Mouse (Mus musculus) C2C12 (cell line): ENCODE measurements at regions not wholly inside any gene's neighbourhood (a gene's known extent, or its start where the extent isn't known, plus 50 kb on each side); places are given as distances from the start of the nearest gene placed in this dataset.

Experiments used
- H3K27me3 ChIP-seq: one replicate; pipeline ENCODE4 v1.6.1; 2011; ENCODE audit not compliant: control insufficient read depth, insufficient read depth, insufficient read length
- H3K36me3 ChIP-seq: one replicate; pipeline ENCODE4 v1.6.1; 2011; ENCODE audit not compliant: control insufficient read depth, insufficient read depth
- H3K4me3 ChIP-seq: one replicate; pipeline ENCODE4 v1.5.1; 2011; ENCODE audit warnings: mild to moderate bottlenecking, control low read depth; ENCODE audit not compliant: poor library complexity, insufficient read depth, severe bottlenecking
- H3K79me2 ChIP-seq: one replicate; pipeline ENCODE4 v1.6.1; 2011; ENCODE audit not compliant: control insufficient read depth, insufficient read depth
- H3K79me3 ChIP-seq: one replicate; pipeline ENCODE4 v1.6.1; 2011; ENCODE audit warnings: low read depth, control low read depth
- H3ac ChIP-seq: one replicate; pipeline ENCODE3; 2011; ENCODE audit warnings: low read depth; ENCODE audit not compliant: control insufficient read depth, insufficient read length
- CEBPB ChIP-seq: IDR thresholded peaks from one replicate; pipeline ENCODE4 v1.6.1; 2011; ENCODE audit warnings: low read depth, mild to moderate bottlenecking, control low read depth, moderate library complexity
- CTCF ChIP-seq: IDR thresholded peaks from one replicate; pipeline ENCODE4 v1.5.1; 2011; ENCODE audit not compliant: control insufficient read depth, insufficient read depth, insufficient read length
- FOSL1 ChIP-seq: IDR thresholded peaks from one replicate; pipeline ENCODE4 v1.8.0; 2011; ENCODE audit warnings: mild to moderate bottlenecking, low read length; ENCODE audit not compliant: poor library complexity, insufficient read depth, severe bottlenecking
- MAX ChIP-seq: IDR thresholded peaks from one replicate; pipeline ENCODE4 v1.6.1; 2011; ENCODE audit warnings: mild to moderate bottlenecking, control low read depth
- MYOD1 ChIP-seq: IDR thresholded peaks from one replicate; pipeline ENCODE4 v1.6.1; 2011; ENCODE audit warnings: low read depth; ENCODE audit not compliant: control insufficient read depth, insufficient read length
- MYOG ChIP-seq: IDR thresholded peaks from one replicate; pipeline ENCODE4 v1.6.1; 2011; ENCODE audit not compliant: control insufficient read depth, insufficient read length; ENCODE audit errors: extremely low read depth
- USF1 ChIP-seq: IDR thresholded peaks from one replicate; pipeline ENCODE4 v1.6.1; 2011; ENCODE audit warnings: low read depth, mild to moderate bottlenecking, control low read depth, moderate library complexity

DNA sequence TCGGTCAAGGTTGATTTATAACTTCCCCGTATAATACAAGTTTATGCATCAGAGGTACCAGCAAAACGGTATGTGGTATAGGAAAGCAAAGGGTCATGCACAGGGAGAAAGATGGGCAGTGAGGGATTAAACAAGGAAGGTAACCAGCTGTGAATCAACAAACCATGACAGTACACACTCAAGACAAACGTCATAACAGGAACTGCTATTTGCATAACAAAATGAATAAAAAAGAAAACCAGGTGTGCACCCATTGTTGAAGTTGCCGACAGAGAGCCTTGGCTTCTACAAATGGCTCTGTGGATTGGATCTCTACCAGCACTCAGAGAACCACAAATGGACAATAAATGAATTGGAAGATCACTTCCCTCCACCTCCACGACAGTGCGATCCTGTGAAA, 170.1 kb upstream of the Dkk2 start:
- no peaks in the 10 kb centered on the region for H3K79me2 ChIP-seq
- TF ChIP-seq USF1, result no peak
- TF ChIP-seq MYOG, result no peak
- no peak for TF ChIP-seq CTCF
- TF ChIP-seq MAX, result no peak
- TF ChIP-seq MYOD1, result no peak
- TF ChIP-seq FOSL1, result no peak
- TF ChIP-seq CEBPB, result no peak

DNA sequence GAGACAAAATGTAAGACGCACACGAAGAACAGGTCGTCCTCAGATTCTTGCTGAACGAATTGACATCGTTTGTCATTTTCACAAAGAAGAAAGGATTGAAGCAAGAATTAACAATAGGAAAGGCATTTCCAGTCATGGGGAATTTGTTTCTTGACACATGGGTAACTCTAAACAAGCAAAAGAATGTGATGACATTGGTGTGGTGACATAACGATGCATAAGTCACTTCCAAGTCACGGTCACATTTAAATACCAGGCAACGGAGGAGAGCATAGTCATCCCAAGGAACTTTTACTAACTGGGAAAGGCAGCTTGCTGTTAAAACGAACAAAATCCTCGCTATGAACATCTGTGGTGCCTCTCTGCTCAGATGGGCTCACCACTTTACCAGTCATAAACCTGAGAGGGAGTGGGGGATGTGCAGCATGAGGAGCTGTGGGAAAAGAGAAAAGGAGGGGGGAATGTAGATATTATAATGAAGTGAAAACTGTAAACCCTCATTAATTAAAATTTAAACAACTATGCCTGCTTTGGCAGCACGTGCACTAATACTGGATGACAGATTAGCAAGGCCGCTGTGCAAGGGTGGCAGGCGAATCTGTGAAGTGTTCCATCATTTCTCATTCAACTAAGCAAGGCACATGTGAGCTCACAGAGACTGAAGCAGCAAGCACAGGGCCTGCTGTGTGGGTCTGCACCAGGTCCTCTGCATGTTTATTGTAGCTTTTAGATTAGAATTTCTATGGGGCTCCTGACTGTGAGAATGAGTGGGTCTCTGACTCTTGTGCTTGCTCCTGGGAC, 167.2 kb upstream of the Dkk2 start:
- Histone ChIP-seq H3K36me3 (no peaks in the 10 kb centered on the region), H3K4me3 (no peak overlapping the region), H3K79me2 (no peaks in the 10 kb centered on the region), H3K27me3 (no peaks in the 10 kb centered on the region), H3K79me3 (no peaks in the 10 kb centered on the region), H3ac (no peak overlapping the region)
- TF ChIP-seq CTCF, result no peak

More for the DNA sequence above, 170.1 kb upstream of the Dkk2 start:
- H3K36me3 ChIP-seq, result no peaks in the 10 kb centered on the region
- H3K27me3 ChIP-seq, result no peaks in the 10 kb centered on the region
- H3K79me3 ChIP-seq, result no peaks in the 10 kb centered on the region
- H3ac ChIP-seq, result no peak overlapping the region
- no peak overlapping the region for H3K4me3 ChIP-seq

DNA sequence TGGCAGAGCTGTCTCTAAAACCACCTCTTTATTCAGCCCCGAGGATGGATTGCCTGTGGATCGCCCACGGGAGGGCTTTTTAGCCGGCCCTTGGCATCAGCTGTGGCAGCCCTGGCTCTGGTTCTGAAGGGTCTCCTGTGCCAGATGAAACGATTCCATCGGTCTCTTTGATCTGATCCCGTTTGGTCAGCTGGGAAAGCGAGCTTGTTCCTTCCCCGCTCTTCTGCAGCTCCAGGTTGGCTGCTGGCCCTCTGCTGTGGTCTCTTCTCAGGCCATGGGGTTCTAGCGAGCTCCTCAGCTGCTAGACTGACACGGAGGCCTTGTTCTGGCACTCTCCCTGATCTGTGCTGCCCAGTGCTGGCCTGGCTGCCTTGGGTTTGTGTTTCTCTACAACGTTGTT, 165.6 kb upstream of the Dkk2 start:
- no peaks in the 10 kb centered on the region for H3K27me3 ChIP-seq
- H3K79me2 ChIP-seq, result no peaks in the 10 kb centered on the region
- H3K79me3 ChIP-seq, result no peaks in the 10 kb centered on the region
- no peak overlapping the region for H3ac ChIP-seq
- H3K4me3 ChIP-seq, result no peak overlapping the region
- no peak for TF ChIP-seq FOSL1
- TF ChIP-seq CTCF, result no peak
- no peak for TF ChIP-seq MYOD1
- no peak for TF ChIP-seq CEBPB
- no peak for TF ChIP-seq USF1
- TF ChIP-seq MYOG, result no peak
- TF ChIP-seq MAX, result no peak
- H3K36me3 ChIP-seq, result no peaks in the 10 kb centered on the region

DNA sequence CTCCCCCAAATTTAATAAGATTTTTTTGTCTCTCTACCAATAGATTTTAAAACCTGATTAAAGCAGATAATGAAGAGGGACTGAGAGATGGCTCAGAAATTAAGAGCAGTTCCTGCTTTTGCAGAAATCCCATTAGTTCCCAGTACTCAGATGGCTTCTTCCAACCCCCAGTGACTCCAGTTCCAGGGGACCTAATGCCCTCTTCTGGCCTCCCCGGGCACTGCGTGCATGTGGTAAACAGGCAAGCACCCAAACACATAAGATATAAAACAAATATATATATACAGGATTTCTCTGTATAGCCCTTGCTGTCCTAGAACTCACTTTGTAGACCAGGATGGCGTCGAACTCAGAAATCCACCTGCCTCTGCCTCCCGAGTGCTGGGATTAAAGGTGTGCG, 163.9 kb upstream of the Dkk2 start:
- Histone ChIP-seq H3K79me2 (no peaks in the 10 kb centered on the region), H3K27me3 (no peaks in the 10 kb centered on the region), H3K79me3 (no peaks in the 10 kb centered on the region), H3K36me3 (no peaks in the 10 kb centered on the region), H3K4me3 (no peak overlapping the region), H3ac (no peak overlapping the region)
- TF ChIP-seq CTCF (peak; percentile 19), CEBPB (no peak)

DNA sequence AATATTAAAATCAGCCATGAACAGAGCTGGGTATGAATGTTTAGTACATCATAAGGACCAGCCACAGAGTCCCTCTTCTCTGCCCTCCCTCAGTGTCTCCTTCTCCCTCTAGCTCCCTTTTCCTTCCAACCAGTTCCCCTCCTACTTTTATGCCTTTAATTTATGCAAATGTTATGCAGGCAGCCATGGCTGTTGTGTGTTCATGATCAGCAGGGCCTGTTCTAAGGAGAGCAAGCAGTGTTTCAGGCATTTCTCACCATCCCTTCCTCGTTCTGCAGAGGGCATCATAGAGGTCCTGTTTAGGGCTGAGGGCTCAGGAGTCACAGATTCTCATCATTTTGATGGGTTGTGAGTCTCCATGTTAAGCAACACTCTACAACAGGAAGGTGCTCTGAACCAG, 162.4 kb upstream of the Dkk2 start:
- Histone ChIP-seq H3K79me3 (no peaks in the 10 kb centered on the region), H3ac (no peak overlapping the region), H3K36me3 (no peaks in the 10 kb centered on the region), H3K79me2 (no peaks in the 10 kb centered on the region), H3K27me3 (no peaks in the 10 kb centered on the region), H3K4me3 (no peak overlapping the region)
- TF ChIP-seq MYOG (no peak), FOSL1 (no peak), CTCF (no peak), MYOD1 (no peak), USF1 (no peak), MAX (no peak), CEBPB (no peak)

DNA sequence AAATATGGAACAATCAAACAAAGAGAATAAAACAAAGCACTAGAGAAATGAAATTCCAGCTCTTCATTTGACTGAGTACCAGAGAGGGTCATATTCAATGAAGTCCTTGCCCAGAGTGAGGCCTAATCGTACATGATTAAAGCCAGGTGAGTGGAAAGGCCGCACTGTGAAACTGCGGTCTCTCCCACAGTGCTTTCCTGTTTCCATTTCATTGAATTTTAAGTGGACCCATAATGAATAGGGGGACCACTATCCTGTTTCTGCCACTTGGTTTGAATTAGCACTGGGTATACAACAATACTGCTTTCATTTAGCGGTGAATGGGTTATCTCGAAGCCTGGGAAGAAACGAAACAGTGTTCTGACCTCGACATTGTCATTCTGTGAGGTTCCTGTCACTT, 144.2 kb upstream of the Dkk2 start:
- Histone ChIP-seq H3ac (no peak overlapping the region), H3K27me3 (no peaks in the 10 kb centered on the region), H3K36me3 (no peaks in the 10 kb centered on the region), H3K79me3 (no peaks in the 10 kb centered on the region), H3K79me2 (no peaks in the 10 kb centered on the region), H3K4me3 (no peak overlapping the region)
- TF ChIP-seq MAX, result no peak
- no peak for TF ChIP-seq USF1
- TF ChIP-seq CTCF, result no peak
